Mouse (Mus musculus) ES-E14 (cell line): ENCODE results near the gene Hpca. TPM values are rescaled to one million over a fixed set of nuclear protein-coding genes. Genes with fewer than 3 reads are reported as not detected.

Experiments used
- DNase-seq: peaks from one replicate; pipeline ENCODE4 v3.0.0-alpha.2; 2013; ENCODE audit warnings: low read depth, low spot score
- H3K27ac ChIP-seq: 2 replicates; pipeline ENCODE4 v1.5.1; 2012; ENCODE audit warnings: low read depth, mild to moderate bottlenecking, low read length, moderate library complexity, mixed read lengths; ENCODE audit not compliant: poor library complexity, insufficient read depth, severe bottlenecking
- H3K36me3 ChIP-seq: 2 replicates; pipeline ENCODE4 v1.6.1; 2012; ENCODE audit warnings: mild to moderate bottlenecking, low read length, moderate library complexity, mixed read lengths; ENCODE audit not compliant: control insufficient read depth, poor library complexity, insufficient read depth, severe bottlenecking
- H3K4me1 ChIP-seq, 2 experiments: fragments of 150-350 bp in 1 of 2; sonication (generic) in 1 of 2; 2 replicates each; pipeline ENCODE4 v1.6.1; 2012; ENCODE audit warnings: low read length in 2 of 2, mild to moderate bottlenecking in 1 of 2, mixed read lengths in 1 of 2; ENCODE audit not compliant: control insufficient read depth in 2 of 2, insufficient read depth in 2 of 2, poor library complexity in 1 of 2
- H3K4me3 ChIP-seq, 2 experiments: fragments of 150-350 bp in 1 of 2; sonication (generic) in 1 of 2; 2 replicates each; pipeline ENCODE4 v1.5.1; 2012; ENCODE audit warnings: low read length in 2 of 2, low read depth in 1 of 2, mild to moderate bottlenecking in 1 of 2, mixed read lengths in 1 of 2; ENCODE audit not compliant: insufficient read depth in 1 of 2, poor library complexity in 1 of 2, severe bottlenecking in 1 of 2
- H3K9ac ChIP-seq: 2 replicates; pipeline ENCODE4 v1.6.1; 2012; ENCODE audit warnings: low read depth, mild to moderate bottlenecking, low read length, mixed read lengths; ENCODE audit not compliant: poor library complexity, insufficient read depth, severe bottlenecking
- H3K9me3 ChIP-seq: fragments of 150-350 bp; sonication (generic); 2 replicates; pipeline ENCODE4 v1.6.1; 2012; ENCODE audit warnings: low read depth, mild to moderate bottlenecking, low read length; ENCODE audit not compliant: control insufficient read depth, insufficient read depth
- CHD2 ChIP-seq: IDR thresholded peaks from 2 replicates; pipeline ENCODE4 v1.6.1; 2014; ENCODE audit warnings: mild to moderate bottlenecking, low read depth, low read length, inconsistent platforms
- HCFC1 ChIP-seq: IDR thresholded peaks from 2 replicates; pipeline ENCODE4 v1.6.1; 2012; ENCODE audit warnings: low read length, inconsistent platforms, borderline replicate concordance; ENCODE audit not compliant: insufficient read depth
- MAFK ChIP-seq: IDR thresholded peaks from 2 replicates; pipeline ENCODE4 v1.6.1; 2014; ENCODE audit warnings: mild to moderate bottlenecking, low read depth, low read length, inconsistent platforms; ENCODE audit not compliant: insufficient read depth
- in situ Hi-C, 2 experiments: fragments of 600-800 bp; cut with MboI; formaldehyde crosslinking; loops; one replicate each; pipeline ENCODE4 v1.15.1; 2025; ENCODE audit warnings: low sequenced_read_pairs in 2 of 2, inconsistent platforms in 1 of 2; ENCODE audit not compliant: unreplicated experiment in 2 of 2
- total RNA-seq: library from RNA; depleted of rRNA; stranded (reverse); fragments of 300-350 nt; gene quantifications from 2 replicates; pipeline ENCODE4 v1.2.3, GENCODE M21; 2012; rRNA removed

The Hpca gene
- total RNA-seq, 1 experiment: 4.4 TPM

DNA sequence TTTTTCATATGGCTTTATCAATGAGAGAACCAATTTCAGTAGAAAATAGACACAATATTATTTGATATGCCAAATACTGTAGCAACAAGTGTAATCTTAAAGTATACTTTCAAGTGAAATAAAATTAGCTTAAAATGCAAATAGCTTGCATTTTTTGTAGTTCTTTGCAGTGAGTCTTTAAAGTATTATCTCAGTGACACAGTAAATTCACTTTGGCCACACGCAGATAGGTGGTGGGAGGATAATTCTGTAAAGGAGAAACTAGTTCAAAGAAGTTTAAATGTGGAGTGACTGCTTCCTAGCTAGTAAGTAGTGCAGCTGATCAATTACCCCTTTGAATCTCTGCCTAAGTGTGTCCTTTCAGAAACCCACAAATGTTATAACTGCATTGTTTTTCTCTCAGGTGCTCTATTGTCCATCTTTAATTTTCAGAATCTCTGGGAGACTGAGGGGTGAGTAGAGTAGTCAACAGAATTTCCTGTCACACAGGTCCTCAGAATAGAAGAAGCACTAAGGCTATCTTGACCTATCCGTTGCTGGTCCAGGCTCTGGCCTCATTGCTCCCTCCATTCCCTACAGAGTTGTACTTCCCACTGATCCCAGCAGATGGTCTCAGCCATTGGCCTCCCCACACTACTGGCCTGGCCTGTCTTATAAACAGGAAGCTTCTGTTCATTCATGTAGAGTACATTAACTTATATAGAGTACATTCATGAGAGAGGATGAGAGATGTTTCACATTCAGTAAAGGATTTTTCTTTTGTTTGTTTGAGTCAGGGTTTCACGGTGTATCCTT, 59.4 kb downstream of the Hpca start:
- H3K9me3 ChIP-seq: no peaks in the 10 kb centered on the region
- no peaks in the 10 kb centered on the region for H3K36me3 ChIP-seq
- H3K4me3 ChIP-seq: no peak overlapping the region
- no peak for DNase-seq
- peaks cover 5 to 8% of the 10 kb centered on the region in 2 experiments for H3K4me1 ChIP-seq
- H3K27ac ChIP-seq: no peak overlapping the region
- in situ Hi-C loops: no loop called here
- TF ChIP-seq MAFK: no peak
- no peak for TF ChIP-seq CHD2
- no peak for TF ChIP-seq HCFC1
- H3K9ac ChIP-seq: no peak overlapping the region

Other genes starting within 250 kb of the Hpca start
- 0.54 and 0.69 TPM in 2 replicates for gene Trim62, start 238.5 kb downstream of the Hpca start, total RNA-seq
- gene Azin2, start 159.6 kb downstream of the Hpca start, total RNA-seq: 16.0 and 21.2 TPM in 2 replicates
- 148 and 177 TPM in 2 replicates for gene Ak2, start 130.1 kb downstream of the Hpca start, total RNA-seq
- gene Rnf19b, start 63.8 kb downstream of the Hpca start, total RNA-seq: 47.1 and 66.7 TPM in 2 replicates
- 10.0 and 18.8 TPM in 2 replicates for gene Tmem54, start 16.5 kb downstream of the Hpca start, total RNA-seq
- 1.2 and 1.5 TPM in 2 replicates for gene Fndc5, start 15.0 kb upstream of the Hpca start, total RNA-seq
- 25.5 and 25.7 TPM in 2 replicates for gene S100pbp, start 67.7 kb upstream of the Hpca start, total RNA-seq
- gene Yars, start 67.7 kb upstream of the Hpca start, total RNA-seq: 125 and 136 TPM in 2 replicates
- 14.4 and 22.5 TPM in 2 replicates for gene C77080, start 139.4 kb upstream of the Hpca start, total RNA-seq
- gene Sync, start 165.6 kb upstream of the Hpca start, total RNA-seq: 2.0 and 2.1 TPM in 2 replicates
- 59.7 and 81.2 TPM in 2 replicates for gene Rbbp4, start 213.3 kb upstream of the Hpca start, total RNA-seq
- 41.4 and 59.9 TPM in 2 replicates for gene Zbtb8os, start 213.7 kb upstream of the Hpca start, total RNA-seq